Mouse (Mus musculus) urinary bladder, postnatal 4 days (tissue): ENCODE measurements around the gene Prtg.

Source experiments
- DNase-seq, 2 experiments: peaks; one replicate each; pipeline ENCODE4 v3.0.0; 2021 to 2022; ENCODE audit warnings: low spot score in 2 of 2

The Prtg gene

GRCm38 (mm10) chr9:72861235-72861634 is 54.6 kb downstream of the Prtg start:
- DNase-seq = no peak

DNA sequence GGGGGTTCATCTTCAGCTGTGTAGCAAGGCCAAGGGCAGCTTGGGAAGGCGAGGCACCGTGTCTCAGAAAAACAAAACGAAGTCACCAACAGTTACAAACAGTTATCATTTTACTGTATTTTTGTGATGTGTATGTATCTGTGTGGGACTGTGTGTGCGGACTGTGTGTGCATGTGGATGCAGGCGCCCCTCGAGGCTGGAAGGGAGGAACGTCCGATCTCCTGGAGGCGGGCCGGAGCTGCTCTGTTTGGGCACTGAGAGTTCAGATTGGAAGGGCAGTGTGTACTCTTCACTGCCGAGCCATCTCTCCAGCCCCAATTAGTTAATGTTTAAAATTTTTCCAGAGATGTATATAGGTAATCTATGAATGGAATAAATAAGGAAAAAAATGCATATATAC is 55.5 kb downstream of the Prtg start:
- no peak for DNase-seq

DNA sequence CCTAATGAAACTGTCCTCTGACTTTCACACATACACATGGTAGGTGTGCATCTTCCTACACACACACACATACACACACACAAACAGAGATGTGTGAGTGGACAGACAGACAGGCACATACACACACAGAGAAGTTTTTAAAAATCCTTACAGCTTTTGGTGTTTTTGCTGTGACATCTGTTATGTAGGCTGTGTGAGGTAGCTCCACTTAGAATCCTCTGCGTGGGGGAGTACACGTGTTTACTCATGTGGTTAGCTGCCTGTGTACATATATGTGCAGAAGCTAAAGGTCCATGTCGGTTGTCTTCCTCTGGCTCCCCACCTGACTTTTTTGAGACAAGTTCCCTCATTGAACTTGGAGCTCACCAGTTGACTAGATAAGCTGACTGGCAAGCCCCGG is 56.3 kb downstream of the Prtg start:
- DNase-seq = no peak

GRCm38 (mm10) chr9:72863773-72864172 is 57.1 kb downstream of the Prtg start:
- DNase-seq = no peak

GRCm38 (mm10) chr9:72867434-72867833 is 60.8 kb downstream of the Prtg start:
- DNase-seq = no peak

DNA sequence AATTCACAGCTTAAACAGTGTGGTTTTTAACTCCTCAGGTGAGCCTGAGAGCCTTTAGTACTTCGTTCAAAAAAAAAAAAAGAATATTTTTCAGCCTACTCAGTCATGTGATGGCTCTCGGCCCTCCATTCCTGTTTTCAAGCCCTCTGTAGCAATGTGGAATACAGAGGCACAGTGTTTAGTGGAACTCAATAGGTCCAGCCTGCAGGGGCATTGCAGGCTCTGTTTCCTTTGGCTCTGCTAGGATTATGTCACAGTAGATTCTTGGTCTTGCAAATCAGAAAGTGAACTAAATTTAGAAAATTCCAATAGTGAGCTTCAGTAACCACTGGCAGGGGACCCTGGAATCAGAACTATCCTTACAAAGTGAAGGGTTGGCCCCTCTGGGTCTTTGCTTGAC is 62.1 kb downstream of the Prtg start:
- no peak for DNase-seq

GRCm38 (mm10) chr9:72871506-72872297 is 65.0 kb downstream of the Prtg start:
- DNase-seq = no peak

DNA sequence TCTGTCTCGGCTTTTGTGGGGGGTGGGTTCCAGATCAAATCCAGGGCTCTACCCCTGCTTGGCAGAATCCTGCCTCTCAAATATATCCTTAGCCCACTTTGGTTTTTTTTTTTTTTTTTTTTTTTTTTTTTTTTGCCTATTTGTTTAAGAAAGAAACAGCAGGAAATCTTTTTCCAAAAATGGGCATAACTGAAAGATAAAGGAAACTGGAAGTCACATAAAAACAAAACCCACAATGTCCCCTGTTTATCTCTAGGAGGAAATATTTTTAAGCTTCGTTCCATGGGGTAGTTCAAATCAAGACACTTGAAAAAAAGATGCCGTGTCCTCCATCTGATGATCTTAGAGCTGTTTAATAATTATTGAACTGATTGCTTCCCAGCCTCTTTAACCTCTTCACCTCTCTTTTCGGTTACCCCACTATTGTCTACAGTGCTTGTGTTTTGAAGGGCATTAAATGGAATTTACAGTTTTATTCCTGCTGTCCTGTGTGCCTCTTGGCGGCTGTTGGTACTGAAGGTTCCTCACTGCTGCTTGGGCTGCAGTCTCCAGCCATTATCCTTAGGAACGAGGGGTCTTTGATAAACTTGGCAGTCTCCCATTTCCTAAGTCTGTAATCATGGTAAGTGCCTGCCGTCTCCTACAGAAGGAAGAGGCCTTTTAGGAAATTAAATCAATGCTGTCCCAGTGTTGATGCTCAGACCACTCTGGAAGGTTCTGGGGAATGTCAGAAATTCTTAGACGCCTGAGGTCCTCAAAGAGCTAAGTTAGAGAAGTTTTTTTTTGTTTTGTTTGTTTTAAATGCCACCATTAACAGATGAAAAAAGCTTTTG is 65.8 kb downstream of the Prtg start:
- no peak for DNase-seq

DNA sequence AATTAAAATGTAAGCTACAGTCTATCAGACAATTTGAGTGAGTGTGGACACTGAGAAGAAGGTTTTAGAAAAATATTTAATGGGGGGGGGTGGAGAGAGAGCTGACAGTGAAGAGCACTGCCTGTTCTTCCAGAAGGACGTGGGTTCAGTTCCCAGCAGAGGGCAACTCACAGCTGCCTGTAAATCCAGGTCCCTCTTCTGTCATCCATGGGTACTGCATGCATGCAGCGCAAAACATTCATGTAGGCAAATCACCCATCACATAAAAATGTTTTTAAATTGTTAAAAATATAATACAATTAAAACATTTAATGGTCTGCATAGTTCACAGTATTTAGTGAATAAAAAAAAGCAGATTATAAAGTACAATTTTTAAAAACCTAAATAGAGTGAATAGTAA is 69.2 kb downstream of the Prtg start:
- no peak for DNase-seq

DNA sequence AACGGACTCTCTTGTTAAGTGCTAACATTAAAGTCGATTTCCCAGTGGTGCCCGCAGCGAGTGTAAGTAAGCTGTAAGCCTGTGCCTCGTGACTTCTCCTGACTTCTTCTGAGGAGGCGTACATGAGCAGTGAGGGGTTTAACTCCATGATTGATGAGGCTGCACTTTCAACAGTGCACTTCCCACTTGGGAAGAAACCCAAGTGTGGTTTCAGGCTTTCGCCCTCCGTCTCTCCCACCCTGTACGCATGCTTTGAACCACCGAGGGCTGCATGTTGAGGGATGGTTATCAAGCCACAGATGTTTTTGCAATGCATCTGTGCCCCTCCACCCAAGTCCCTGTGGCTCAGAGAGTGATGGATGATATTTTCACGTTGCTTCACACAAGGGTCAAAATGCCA is 71.2 kb downstream of the Prtg start:
- no peak for DNase-seq

DNA sequence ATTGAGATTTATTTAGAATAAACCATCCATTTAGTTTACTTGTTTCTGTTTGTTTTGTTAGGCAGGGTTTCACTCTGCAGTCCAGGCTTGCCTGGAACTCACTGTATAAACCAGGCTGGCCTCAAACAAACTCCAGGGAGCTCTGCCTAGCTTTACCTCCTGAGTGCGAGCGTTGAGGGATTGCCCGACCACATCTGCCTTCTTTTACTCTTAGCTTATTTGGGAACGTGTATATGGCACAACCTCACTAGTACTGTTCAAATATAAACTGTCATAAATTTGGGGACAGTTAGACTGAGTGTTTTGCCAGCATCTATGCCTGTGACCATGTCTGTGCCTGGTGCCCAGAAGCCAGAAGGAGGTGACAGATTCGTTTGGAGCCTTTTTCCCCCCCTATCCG is 72.0 kb downstream of the Prtg start:
- no peak for DNase-seq

GRCm38 (mm10) chr9:72879601-72880000 is 72.9 kb downstream of the Prtg start:
- DNase-seq = no peak

DNA sequence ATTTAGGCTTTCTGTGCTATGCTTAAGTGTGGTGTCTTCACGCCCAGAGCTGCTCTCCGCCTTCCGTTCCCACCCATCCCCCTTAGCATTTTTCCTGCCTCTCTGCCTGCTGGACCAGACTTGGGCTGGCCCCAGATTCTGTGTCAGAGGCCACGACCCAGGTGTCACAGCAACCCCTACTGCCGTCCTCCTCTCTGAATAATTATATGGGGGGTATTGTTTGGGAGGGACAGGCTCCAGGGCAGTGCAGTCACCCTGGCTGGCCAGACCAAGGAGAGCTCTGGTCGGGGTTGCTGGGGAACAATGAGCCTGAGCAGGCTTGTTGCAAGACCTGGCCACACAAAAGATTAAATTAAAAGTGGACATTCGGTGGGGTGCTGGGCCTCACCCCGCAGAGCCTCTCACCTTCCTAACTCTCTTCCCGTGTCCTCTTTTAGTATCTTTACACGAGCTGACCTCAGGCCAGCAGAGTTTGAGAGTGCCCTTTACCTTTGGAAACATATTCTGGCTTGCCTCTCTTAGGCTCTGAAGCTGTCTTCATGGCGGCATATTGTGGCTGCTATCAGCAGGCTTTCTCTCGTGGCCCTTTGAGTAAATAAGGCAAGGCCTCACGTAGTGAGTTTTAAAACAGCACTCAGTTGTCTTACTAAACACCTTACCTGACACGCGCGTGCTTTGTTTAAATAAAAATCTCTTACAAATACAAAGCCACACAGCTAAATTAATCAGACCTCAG is 73.7 kb downstream of the Prtg start:
- DNase-seq = no peak

- DNase-seq = no peak
These were observed 74.5 kb downstream of the Prtg start for GRCm38 (mm10) chr9:72881026-72881768.

DNA sequence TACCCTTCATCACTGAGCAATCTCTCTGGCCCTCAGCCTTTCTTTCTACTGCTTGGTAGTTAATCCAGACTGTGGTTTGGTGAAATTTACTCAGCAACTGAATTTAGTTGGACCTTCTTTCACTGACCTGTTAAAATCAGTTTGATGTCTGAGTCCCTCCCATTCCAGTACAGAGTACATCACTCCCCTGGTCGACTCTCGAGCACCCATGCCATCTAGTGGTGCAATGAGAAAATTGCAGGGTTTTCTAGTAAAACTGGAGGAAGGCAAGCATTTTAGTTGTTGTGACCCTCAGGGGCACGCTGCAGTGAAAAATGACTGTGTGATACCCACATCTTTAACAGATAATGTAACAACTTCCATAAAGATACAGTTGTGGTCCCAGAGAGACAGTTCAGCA is 77.3 kb downstream of the Prtg start:
- no peak for DNase-seq

DNA sequence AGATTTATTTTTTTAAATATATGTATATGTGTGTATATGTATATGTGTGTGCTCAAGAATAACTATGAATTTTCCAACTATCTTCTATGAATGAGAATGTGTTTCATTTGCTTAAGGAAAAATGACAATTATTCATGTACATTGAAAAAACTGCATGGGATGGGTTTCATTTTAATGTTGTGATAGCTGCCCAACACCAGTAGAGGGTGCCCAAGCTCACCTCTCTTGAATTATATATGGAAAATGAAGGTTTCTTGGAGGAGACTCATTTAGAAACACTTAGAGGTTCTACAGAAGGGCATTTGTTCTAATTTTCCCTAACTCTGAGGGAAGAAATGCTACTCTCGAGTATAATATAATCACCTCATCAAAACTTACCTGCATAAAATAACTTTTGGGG is 83.1 kb downstream of the Prtg start:
- DNase-seq = no peak

DNA sequence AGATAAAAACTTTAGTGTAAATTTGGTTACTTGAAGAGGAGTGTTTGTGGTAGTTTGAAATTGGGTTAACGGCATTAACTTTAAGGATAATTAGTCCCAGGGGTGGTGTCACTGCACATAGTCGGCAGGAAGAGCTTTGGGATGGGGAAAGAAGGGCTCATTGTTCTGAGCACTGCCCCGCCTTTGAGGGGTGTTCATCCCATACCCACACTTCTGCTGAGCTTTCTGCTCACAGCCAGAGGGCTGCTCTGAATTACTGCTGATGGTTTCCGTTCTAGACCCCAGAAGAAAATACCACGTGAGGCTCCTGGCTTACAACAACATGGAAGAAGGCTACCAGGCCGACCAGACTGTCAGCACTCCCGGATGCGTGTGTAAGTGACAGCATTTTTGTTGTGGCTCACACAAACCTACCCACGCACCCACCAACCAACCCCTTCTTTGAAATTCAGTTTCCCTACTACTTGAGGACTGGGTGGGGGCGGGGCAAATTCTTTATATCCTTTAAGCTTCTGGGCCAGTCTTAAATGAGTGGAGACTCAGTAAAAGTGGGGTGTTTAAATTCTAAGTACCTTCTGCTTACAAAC is 83.9 kb downstream of the Prtg start:
- DNase-seq = no peak

DNA sequence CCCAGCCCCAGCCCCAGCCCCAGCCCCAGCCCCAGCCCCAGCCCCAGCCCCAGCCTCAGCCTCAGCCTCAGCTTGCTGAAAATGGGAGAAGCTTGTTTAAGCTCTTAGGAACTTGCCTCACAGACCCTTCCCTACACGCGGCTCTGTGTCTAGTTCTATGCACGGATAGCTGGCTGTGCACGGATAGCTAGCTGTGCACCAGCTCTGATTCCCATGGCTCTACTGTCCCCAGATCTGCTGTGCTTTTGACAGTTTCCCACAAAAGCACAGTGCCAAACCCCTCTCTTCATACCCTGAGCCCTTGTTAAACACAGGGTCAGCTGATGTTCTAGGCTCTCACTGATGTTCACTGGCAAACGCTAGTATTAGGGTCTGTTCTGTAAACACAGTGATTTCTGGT is 86.1 kb downstream of the Prtg start:
- no peak for DNase-seq

- DNase-seq = no peak
These were observed 88.2 kb downstream of the Prtg start for GRCm38 (mm10) chr9:72894796-72895352.

DNA sequence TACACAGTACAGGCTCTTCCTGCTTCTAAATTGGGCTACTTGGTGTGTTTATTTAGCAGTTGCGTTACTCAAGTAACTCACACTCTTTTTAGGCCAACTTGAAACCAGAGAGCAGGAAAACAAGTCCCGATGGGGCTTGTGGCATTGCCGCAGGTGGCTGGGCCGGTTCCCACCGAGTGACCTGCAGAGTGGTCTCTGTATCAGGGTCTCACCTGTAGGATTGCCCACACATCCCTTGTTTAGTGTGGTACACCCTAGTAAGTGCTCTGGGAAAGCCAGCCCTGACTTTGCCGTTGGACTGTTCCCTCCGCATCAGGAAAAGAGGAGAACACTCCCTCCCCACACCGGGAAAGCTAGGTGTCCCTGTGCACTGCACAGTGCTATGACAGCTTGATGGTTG is 95.4 kb downstream of the Prtg start:
- DNase-seq = no peak

GRCm38 (mm10) chr9:72902611-72903010 is 95.9 kb downstream of the Prtg start:
- no peak for DNase-seq
